Mouse (Mus musculus) gastrocnemius, postnatal 25 days (tissue): Measurements from ENCODE around the gene Gpx6. TPM values are rescaled to one million over a fixed set of nuclear protein-coding genes. Genes with fewer than 3 reads are reported as not detected.

ENCODE experiments used
- DNase-seq: peaks from one replicate; pipeline ENCODE4 v3.0.0; 2022
- total RNA-seq, 2 experiments: library from RNA; stranded (reverse); gene quantifications; 1 replicate in 1 of 2; 2 replicates in 1 of 2; pipeline ENCODE4 v1.2.3; 2021

Gene Gpx6
- total RNA-seq, 2 experiments from 2014 or later, result not detected

GRCm38 (mm10) chr13:21323405-21323804, 11.5 kb downstream of the Gpx6 start:
- no peak for DNase-seq

GRCm38 (mm10) chr13:21326191-21326590, 14.3 kb downstream of the Gpx6 start:
- no peak for DNase-seq

GRCm38 (mm10) chr13:21326657-21327211, 14.8 kb downstream of the Gpx6 start:
- peak; percentile 17 for DNase-seq

GRCm38 (mm10) chr13:21327424-21327823, 15.5 kb downstream of the Gpx6 start:
- no peak for DNase-seq

- DNase-seq, result no peak
Measured at GRCm38 (mm10) chr13:21346610-21347009, 34.7 kb downstream of the Gpx6 start, which contains the start of gene Olfr1367. Gene Olfr1367, plus strand, starts transcription at chr13:21346910.

- DNase-seq, result no peak
Measured at GRCm38 (mm10) chr13:21350593-21350992, 38.7 kb downstream of the Gpx6 start.

- peak; percentile 89 for DNase-seq
Measured at GRCm38 (mm10) chr13:21362621-21363248, 50.8 kb downstream of the Gpx6 start, which contains the start of gene Zscan12. Gene Zscan12, plus strand, starts transcription at chr13:21362820.

GRCm38 (mm10) chr13:21363719-21364118, 51.8 kb downstream of the Gpx6 start:
- no peak for DNase-seq

- no peak for DNase-seq
Measured at GRCm38 (mm10) chr13:21366635-21367034, 54.7 kb downstream of the Gpx6 start.

Other genes with a start within 250 kb of the Gpx6 start
- not detected for gene Olfr1370, start 237.2 kb upstream of the Gpx6 start, total RNA-seq
- not detected for gene Olfr1369-ps1, start 200.6 kb upstream of the Gpx6 start, total RNA-seq
- gene Olfr263, start 182.5 kb upstream of the Gpx6 start, total RNA-seq, result not detected
- not detected for gene Olfr1368, start 166.3 kb upstream of the Gpx6 start, total RNA-seq
- 10 to 100 TPM; 20.6 to 24.7 TPM for gene Trim27, start 132.7 kb upstream of the Gpx6 start, total RNA-seq
- not detected for gene Gpx5, start 19.4 kb upstream of the Gpx6 start, total RNA-seq
- not detected for gene Olfr1367, start 34.8 kb downstream of the Gpx6 start, total RNA-seq
- 1 to 10 TPM; 4.5 to 5.0 TPM for gene Zscan12, start 50.7 kb downstream of the Gpx6 start, total RNA-seq
- 10 to 100 TPM; 15.9 to 16.8 TPM for gene Zkscan3, start 90.6 kb downstream of the Gpx6 start, total RNA-seq
- under 1 TPM; 0.15 to 0.27 TPM for gene Pgbd1, start 128.9 kb downstream of the Gpx6 start, total RNA-seq
- 10 to 100 TPM; 10.2 to 10.3 TPM for gene Zscan26, start 141.6 kb downstream of the Gpx6 start, total RNA-seq
- under 1 TPM in 1 of 2 experiments, not detected in 1; 0.18 TPM for gene Nkapl, start 156.4 kb downstream of the Gpx6 start, total RNA-seq
- under 1 TPM; 0.41 to 0.59 TPM for gene Zkscan4, start 166.8 kb downstream of the Gpx6 start, total RNA-seq
- not detected for gene Gm10065, start 167.3 kb downstream of the Gpx6 start, total RNA-seq
- gene AK157302, start 183.1 kb downstream of the Gpx6 start, total RNA-seq, result 10 to 100 TPM; 20.2 to 21.5 TPM
- 100 to 1,000 TPM; 119 to 147 TPM for gene Gm11273, start 189.3 kb downstream of the Gpx6 start, total RNA-seq
- gene Zkscan8, start 219.0 kb downstream of the Gpx6 start, total RNA-seq, result 1 to 10 TPM; 3.8 to 5.4 TPM
- gene Olfr1366, start 230.7 kb downstream of the Gpx6 start, total RNA-seq, result not detected
- not detected for gene Olfr1535, start 247.8 kb downstream of the Gpx6 start, total RNA-seq